Mouse (Mus musculus) liver, postnatal 0 days (tissue): ENCODE results near the gene Tcf7l2.

Experiments
- CTCF ChIP-seq: sonication (generic); IDR thresholded peaks from 2 replicates; pipeline ENCODE4 v1.5.1; 2016; ENCODE audit warnings: antibody characterized with exemption, low read depth
- EP300 ChIP-seq: IDR thresholded peaks from 2 replicates; pipeline ENCODE4 v1.6.1; 2016; ENCODE audit warnings: antibody characterized with exemption, low read depth, mild to moderate bottlenecking

DNA sequence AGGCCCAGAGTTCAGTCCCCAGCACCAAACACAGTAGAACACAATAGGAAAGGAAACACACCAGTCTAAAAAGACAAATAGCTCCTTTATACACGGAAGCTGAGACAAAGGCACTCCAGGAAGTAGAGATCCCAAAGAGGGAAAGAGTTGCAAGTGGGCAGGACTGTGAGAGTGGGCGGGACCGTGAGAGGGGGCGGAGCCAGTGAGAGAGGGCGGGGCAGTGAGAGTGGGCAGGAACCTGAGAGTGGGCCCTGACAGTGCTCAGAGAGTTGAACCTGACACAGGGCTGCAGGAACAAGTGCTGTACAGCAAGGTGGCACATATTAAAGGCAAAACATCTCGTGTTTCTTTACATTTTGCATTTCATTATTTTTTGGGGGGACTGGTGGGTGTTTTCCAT, 22.5 kb upstream of the Tcf7l2 start:
- TF ChIP-seq CTCF = no peak
- TF ChIP-seq EP300 = no peak
